ENCODE assay signal across 9 mouse cellular contexts in the genomic region with DNA sequence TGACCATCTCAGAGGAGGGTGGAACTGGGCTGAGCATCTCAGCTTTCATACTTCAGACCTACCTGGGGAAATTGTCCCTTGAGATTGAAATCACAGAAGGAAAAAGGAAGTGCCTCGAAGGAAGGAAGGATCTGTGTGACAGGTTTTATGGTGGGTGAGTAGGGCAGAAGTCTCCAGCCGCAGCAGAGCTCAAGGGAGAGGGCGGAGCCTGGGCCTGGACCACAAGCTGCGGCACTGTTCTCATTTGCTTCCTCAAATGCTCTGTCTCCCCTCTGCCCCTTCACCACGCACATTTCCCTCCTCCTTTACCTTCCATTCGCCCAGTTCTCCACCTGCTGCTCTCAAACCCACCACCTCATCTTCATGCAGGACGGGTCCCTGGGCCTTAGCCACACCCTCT. TPM values are rescaled to one million over a fixed set of nuclear protein-coding genes. Genes with fewer than 3 reads are reported as not detected.
DNase-seq lines count a peak whose midpoint lies in the region; ATAC-seq and TF ChIP-seq lines count a peak whose summit lies in the region.
"Had no signal": no experiment of that assay in that cellular context is flagged by ENCODE, and none has a peak within 500 bp of the region (broad histone marks: within the 10 kb centered on the region; RNA-seq: fewer than 3 reads in every experiment).

No protein-coding gene starts in this region.

- H3K4me3 ChIP-seq in kidney, embryonic 14.5 days (ENCODE audit: low read length), result no peak overlapping the region
- H3K4me3 ChIP-seq in bone marrow, adult 2 months (replicated peaks; ENCODE audit: control insufficient read depth, low read depth, low read length), result no peak overlapping the region
- H3K4me3 ChIP-seq in liver, embryonic 12.5 days, result no peak overlapping the region
- no peak overlapping the region for H3K4me3 ChIP-seq in hindbrain, embryonic 13.5 days
- H3K4me3 ChIP-seq: embryonic facial prominence, embryonic 15.5 days had no signal

- H3K27ac ChIP-seq in kidney, embryonic 14.5 days (ENCODE audit: low read depth, low read length), result 0 out of 2 replicates have a peak overlapping the region, but pooled peaks have one; percentile 44
- peak overlapping the region; percentile 61 for H3K27ac ChIP-seq in bone marrow, adult 2 months (ENCODE audit: control insufficient read depth, insufficient read depth, low read depth, low read length, poor library complexity)
- no peak overlapping the region for H3K27ac ChIP-seq in liver, embryonic 12.5 days
- H3K27ac ChIP-seq in hindbrain, embryonic 13.5 days, result no peak overlapping the region
- H3K27ac ChIP-seq: embryonic facial prominence, embryonic 15.5 days had no signal

- 6% methylated on average over 7 of the region's 7 CpGs for WGBS in kidney, embryonic 14.5 days
- WGBS in bone marrow, adult 2 months, result 2% methylated on average over 7 of the region's 7 CpGs
- WGBS in liver, embryonic 12.5 days (ENCODE audit: insufficient replicate concordance), result 10% methylated on average over 7 of the region's 7 CpGs
- WGBS in hindbrain, embryonic 13.5 days, result 30% methylated on average over 7 of the region's 7 CpGs

- no peak for TF ChIP-seq CTCF in bone marrow, adult 2 months (IDR thresholded peaks at IDR 0.05; ENCODE audit: control insufficient read depth, insufficient read depth, low read length)

- no peaks in the 10 kb centered on the region for H3K27me3 ChIP-seq in kidney, embryonic 14.5 days (ENCODE audit: control insufficient read depth, insufficient read depth, low read length)
- H3K27me3 ChIP-seq in liver, embryonic 12.5 days (replicated peaks), result peaks cover 19% of the 10 kb centered on the region; the same call in 1 of the 2 replicates
- no peaks in the 10 kb centered on the region for H3K27me3 ChIP-seq in hindbrain, embryonic 13.5 days
- H3K27me3 ChIP-seq: embryonic facial prominence, embryonic 15.5 days had no signal

- H3K9ac ChIP-seq in kidney, embryonic 14.5 days (ENCODE audit: low read depth, low read length), result no peak overlapping the region
- H3K9ac ChIP-seq in liver, embryonic 12.5 days, result no peak overlapping the region
- no peak overlapping the region for H3K9ac ChIP-seq in hindbrain, embryonic 13.5 days
- H3K9ac ChIP-seq: embryonic facial prominence, embryonic 15.5 days had no signal

- H3K36me3 ChIP-seq in kidney, embryonic 14.5 days (ENCODE audit: control insufficient read depth, insufficient read depth, low read length), result no peaks in the 10 kb centered on the region
- no peaks in the 10 kb centered on the region for H3K36me3 ChIP-seq in liver, embryonic 12.5 days
- H3K36me3 ChIP-seq in hindbrain, embryonic 13.5 days, result no peaks in the 10 kb centered on the region
- H3K36me3 ChIP-seq: embryonic facial prominence, embryonic 15.5 days had no signal

- H3K4me2 ChIP-seq in kidney, embryonic 14.5 days (replicated peaks; ENCODE audit: low read depth, low read length), result no peak overlapping the region
- peak overlapping the region; percentile 26; the same call in 1 of the 2 replicates for H3K4me2 ChIP-seq in liver, embryonic 12.5 days
- H3K4me2 ChIP-seq in hindbrain, embryonic 13.5 days, result no peak overlapping the region
- H3K4me2 ChIP-seq: embryonic facial prominence, embryonic 15.5 days had no signal

- H3K4me1 ChIP-seq in kidney, embryonic 14.5 days (ENCODE audit: control insufficient read depth, insufficient read depth, low read length), result peaks cover 22% of the 10 kb centered on the region
- H3K4me1 ChIP-seq in bone marrow, adult 2 months (ENCODE audit: control insufficient read depth, insufficient read depth, low read length), result peaks cover 4% of the 10 kb centered on the region; the same call in 1 of the 2 replicates
- H3K4me1 ChIP-seq in liver, embryonic 12.5 days, result peaks cover 40% of the 10 kb centered on the region
- H3K4me1 ChIP-seq in hindbrain, embryonic 13.5 days (replicated peaks), result no peaks in the 10 kb centered on the region

- no peaks in the 10 kb centered on the region for H3K9me3 ChIP-seq in kidney, embryonic 14.5 days (ENCODE audit: control insufficient read depth, low read length)
- no peaks in the 10 kb centered on the region for H3K9me3 ChIP-seq in liver, embryonic 12.5 days (replicated peaks)
- 0 out of 2 replicates have a peak, but pooled peaks cover 2% of the 10 kb centered on the region for H3K9me3 ChIP-seq in hindbrain, embryonic 13.5 days
- H3K9me3 ChIP-seq: embryonic facial prominence, embryonic 15.5 days had no signal

- TF ChIP-seq POLR2A in bone marrow, adult 2 months (IDR thresholded peaks at IDR 0.05; ENCODE audit: borderline replicate concordance, control insufficient read depth, low read depth, low read length), result no peak

- no peak for DNase-seq in kidney, adult 8-10 months
- DNase-seq in spleen, adult 18-20 months, result peak; percentile 76 to 80
- DNase-seq in Muller cell, postnatal 12 days (ENCODE audit: inconsistent ontology term), result no peak
- no peak for DNase-seq in right cerebral cortex, postnatal 36 days (ENCODE audit: low spot score in 2 of 2)

- peak; percentile 70 for ATAC-seq in kidney, embryonic 14.5 days (ENCODE audit: low FRiP score, low TSS enrichment)
- ATAC-seq in liver, embryonic 12.5 days, result no peak
- no peak for ATAC-seq in hindbrain, embryonic 13.5 days (ENCODE audit: low FRiP score)

RNA-seq across cellular contexts. Expression of gene Notch2, which starts 42.2 kb away (rescaled TPM):
- polyA plus RNA-seq in kidney, embryonic 14.5 days (2014; fragmentation: Nextera tagmentation; extraction: Ambion mirVana), result 34.4 and 42.7 TPM in 2 replicates
- polyA plus RNA-seq in bone marrow, adult 2 months (2011; ENCODE audit: insufficient read depth, insufficient read length, low replicate concordance, missing spikeins), result 10.0 and 22.9 TPM in 2 replicates
- polyA plus RNA-seq in liver, embryonic 12.5 days (2016; fragmentation: Nextera tagmentation; extraction: Ambion mirVana), result 8.7 and 10.1 TPM in 2 replicates
- 11.1 and 12.0 TPM in 2 replicates for polyA plus RNA-seq in hindbrain, embryonic 13.5 days (2015; fragmentation: Nextera tagmentation; extraction: Ambion mirVana)

Comparison
In these comparisons a context has a peak if more than half of its experiments do, and no peak if none do; other contexts are left out.
1. H3K27ac ChIP-seq: peak in kidney, embryonic 14.5 days (single experiment) and bone marrow, adult 2 months (single experiment); none in liver, embryonic 12.5 days (single experiment) and hindbrain, embryonic 13.5 days (single experiment).
2. DNase-seq: peak in spleen, adult 18-20 months (2 of 2); none in kidney, adult 8-10 months (0 of 2), Muller cell, postnatal 12 days (single experiment) and right cerebral cortex, postnatal 36 days (0 of 2).